Mouse (Mus musculus) liver, embryonic 12.5 days (tissue): ENCODE results near the gene Tulp3. TPM values are rescaled to one million over a fixed set of nuclear protein-coding genes. Genes with fewer than 3 reads are reported as not detected.
"Not testable (repeated sequence)": the region's sequence is repeated elsewhere in the genome, so short reads cannot be mapped to it uniquely, and the experiment has no call there.

Experiments used
- ATAC-seq: fragments of 200-750 bp; cut with Nextera tagmentation; 2 replicates; pipeline ENCODE4 v1.8.0; 2017; ENCODE audit warnings: moderate number of reproducible peaks, mild to moderate bottlenecking, moderate library complexity
- H3K27ac ChIP-seq: fragments of 300-500 bp; sonication (generic); 2 replicates; pipeline ENCODE4 v1.5.1; 2016; ENCODE audit warnings: mild to moderate bottlenecking
- H3K27me3 ChIP-seq: fragments of 300-500 bp; sonication (generic); replicated peaks from 2 replicates; pipeline ENCODE4 v1.6.1; 2016; ENCODE audit warnings: mild to moderate bottlenecking, moderate library complexity
- H3K36me3 ChIP-seq: fragments of 300-500 bp; sonication (generic); 2 replicates; pipeline ENCODE4 v1.6.1; 2016; ENCODE audit warnings: mild to moderate bottlenecking, moderate library complexity
- H3K4me1 ChIP-seq: fragments of 300-500 bp; sonication (generic); 2 replicates; pipeline ENCODE4 v1.6.1; 2016
- H3K4me2 ChIP-seq: fragments of 300-500 bp; sonication (generic); 2 replicates; pipeline ENCODE4 v1.6.1; 2016; ENCODE audit warnings: mild to moderate bottlenecking, moderate library complexity
- H3K4me3 ChIP-seq: fragments of 300-500 bp; sonication (generic); 2 replicates; pipeline ENCODE4 v1.5.1; 2016; ENCODE audit warnings: mild to moderate bottlenecking, moderate library complexity
- H3K9ac ChIP-seq: fragments of 300-500 bp; sonication (generic); 2 replicates; pipeline ENCODE4 v1.6.1; 2016; ENCODE audit warnings: mild to moderate bottlenecking, moderate library complexity
- H3K9me3 ChIP-seq: fragments of 300-500 bp; sonication (generic); replicated peaks from 2 replicates; pipeline ENCODE4 v1.6.1; 2016; ENCODE audit warnings: mild to moderate bottlenecking, moderate library complexity
- WGBS: fragments of 180-500 bp; shearing (Covaris S2); methylation state at CpG from one replicate; pipeline ENCODE4 v1.1.7; 2016; ENCODE audit not compliant: insufficient replicate concordance; 5-methylcytosine and 5-hydroxymethylcytosine counted together
- polyA plus RNA-seq: library from polyadenylated mRNA; unstranded; fragments of >200 nt; fragmentation: Nextera tagmentation; extraction: Ambion mirVana; gene quantifications from 2 replicates; pipeline ENCODE4 v1.2.1, GENCODE M21; 2016

Gene Tulp3
- 4.7 and 4.8 TPM in 2 replicates for polyA plus RNA-seq

DNA sequence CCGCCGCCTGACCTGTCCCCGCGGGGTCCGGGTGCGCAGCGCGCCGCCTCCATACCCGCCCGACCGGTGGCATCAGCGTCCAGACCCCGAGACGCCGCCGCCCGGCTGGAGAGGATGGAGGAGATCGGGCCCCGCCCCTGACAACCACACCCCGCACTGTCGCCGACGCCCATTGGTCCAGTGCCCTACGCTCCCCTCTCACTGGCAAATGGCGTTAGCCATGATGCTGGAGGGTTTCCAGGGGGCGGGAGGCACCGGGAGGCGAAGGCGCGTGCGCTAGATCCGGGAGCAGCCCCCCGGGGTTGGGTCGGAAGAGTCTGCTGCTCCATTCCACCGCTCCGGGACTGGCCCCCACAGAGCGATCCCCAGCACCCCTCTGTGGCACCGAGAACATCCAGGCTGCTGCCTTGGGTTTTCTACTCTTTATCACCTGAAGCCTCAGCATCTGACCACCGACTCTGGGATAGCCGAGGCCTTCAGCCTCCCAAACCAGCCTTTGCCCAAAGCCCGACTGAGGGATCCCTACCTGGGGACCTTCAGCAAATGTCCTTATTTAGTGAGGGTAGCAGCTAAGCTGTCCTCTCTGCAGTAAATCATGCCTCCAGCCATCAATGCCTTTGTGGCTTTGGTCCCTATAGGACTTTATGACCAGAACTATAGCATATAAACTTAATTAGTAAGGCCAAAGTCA lies at the start of gene Tulp3:
TSS of gene Tulp3 (minus strand) at position 126 of the 691 bp plus-strand sequence.
- Histone ChIP-seq H3K27ac (peak within 1 kb of the TSS; percentile 55; the same call in 1 of the 2 replicates), H3K4me3 (peak within 1 kb of the TSS; percentile 68), H3K9ac (peak within 1 kb of the TSS; percentile 72), H3K27me3 (peaks cover 16% of the 10 kb centered on the region), H3K36me3 (peaks cover 36% of the 10 kb centered on the region), H3K4me1 (peaks cover 41% of the 10 kb centered on the region), H3K4me2 (peak within 1 kb of the TSS; percentile 93), H3K9me3 (no peaks in the 10 kb centered on the region)
- peak; percentile 99 for ATAC-seq
- under 1% methylated on average over 35 of the region's 42 CpGs for WGBS

DNA sequence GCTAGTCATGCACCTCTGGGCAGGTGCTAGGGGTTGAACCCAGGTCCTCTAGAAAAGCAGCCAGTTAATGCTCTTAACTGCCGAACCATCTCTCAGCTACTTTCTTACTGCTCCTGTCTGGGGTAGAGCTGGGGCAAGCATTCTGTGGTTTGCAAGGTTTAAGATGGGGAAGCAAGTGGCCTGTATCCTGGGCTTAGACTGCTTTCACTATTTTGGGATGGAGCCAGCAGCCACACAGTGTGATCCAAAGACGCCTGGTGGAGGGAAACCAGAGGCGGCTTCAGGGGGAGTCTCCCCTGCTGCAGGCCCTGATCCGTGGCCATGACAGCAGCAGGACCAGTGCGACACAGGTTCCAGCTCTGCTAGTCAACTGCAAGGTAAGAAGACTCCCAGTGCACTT lies 49.1 kb upstream of the Tulp3 start:
- Histone ChIP-seq H3K36me3 (peaks cover 34% of the 10 kb centered on the region), H3K9ac (no peak overlapping the region), H3K4me3 (no peak overlapping the region), H3K4me1 (0 out of 2 replicates have a peak, but pooled peaks cover 4% of the 10 kb centered on the region), H3K4me2 (no peak overlapping the region), H3K27me3 (no peaks in the 10 kb centered on the region), H3K9me3 (no peaks in the 10 kb centered on the region), H3K27ac (no peak overlapping the region)
- no peak for ATAC-seq
- 60% methylated on average over 5 of the region's 5 CpGs for WGBS

DNA sequence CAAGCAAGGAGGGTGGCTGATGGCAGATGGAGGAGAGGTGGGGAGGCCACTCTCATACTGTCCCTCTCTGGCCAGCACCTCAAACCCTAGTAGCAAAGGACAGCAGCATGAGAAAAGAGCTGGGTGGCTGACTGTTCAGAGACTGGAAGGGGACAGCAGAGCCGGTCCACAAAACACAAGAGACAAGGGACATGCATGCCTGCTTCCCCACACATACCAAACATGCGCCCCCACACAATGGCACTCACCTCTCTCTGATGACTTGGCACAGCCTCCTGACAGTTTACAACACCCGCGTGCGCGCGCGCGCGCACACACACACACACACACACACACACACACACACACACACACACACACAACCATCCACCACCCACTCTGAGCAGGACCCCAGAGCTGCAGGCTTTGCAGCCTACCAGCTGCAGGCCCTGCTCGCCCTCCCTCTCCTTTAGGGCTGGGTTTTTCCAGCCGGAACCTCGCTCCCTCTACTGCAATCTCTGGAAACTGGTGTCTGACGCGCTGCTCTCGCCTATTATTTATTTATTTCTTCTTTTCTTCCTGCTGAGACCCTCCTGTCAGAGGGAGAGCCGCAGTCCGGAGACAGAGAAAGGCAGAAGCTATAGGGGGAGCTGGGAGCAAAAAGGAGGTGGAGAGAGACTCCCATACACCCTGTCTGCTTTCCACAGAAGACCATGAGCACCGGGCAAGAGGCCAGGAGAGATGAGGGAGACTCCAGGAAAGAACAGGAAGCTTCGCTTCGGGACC lies 44.0 kb upstream of the Tulp3 start:
- Histone ChIP-seq H3K4me3 (no peak overlapping the region), H3K9ac (no peak overlapping the region), H3K27ac (no peak overlapping the region), H3K36me3 (no peaks in the 10 kb centered on the region), H3K4me1 (0 out of 2 replicates have a peak, but pooled peaks cover 4% of the 10 kb centered on the region), H3K9me3 (no peaks in the 10 kb centered on the region), H3K27me3 (no peaks in the 10 kb centered on the region), H3K4me2 (peak overlapping the region; percentile 31)
- ATAC-seq: no peak; the same call in 1 of the 2 replicates
- 63% methylated on average over 21 of the region's 21 CpGs for WGBS

DNA sequence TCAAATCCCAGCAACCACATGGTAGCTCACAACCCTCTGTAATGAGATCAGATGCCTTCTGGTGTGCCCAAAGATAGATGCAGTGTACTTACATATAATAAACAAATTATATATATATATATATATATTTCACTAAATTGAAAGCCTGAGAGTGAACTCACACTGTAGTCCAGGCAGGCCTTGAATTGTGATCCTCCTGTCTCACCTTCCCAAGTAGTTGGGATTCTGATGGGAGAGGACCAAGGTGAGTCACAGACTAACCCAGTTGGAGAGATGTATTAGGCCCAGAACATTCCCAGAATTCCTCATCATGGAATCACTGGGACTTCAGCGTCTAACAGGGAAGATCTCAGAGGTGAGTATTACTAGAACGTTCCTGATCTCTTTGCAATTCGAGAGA lies 43.3 kb upstream of the Tulp3 start, which contains the start of gene Nrip2:
TSS of gene Nrip2 (plus strand) at position 301 of the 400 bp plus-strand sequence.
- Histone ChIP-seq H3K4me2 (peak within 1 kb of the TSS; percentile 31), H3K9me3 (no peaks in the 10 kb centered on the region), H3K27ac (peak within 1 kb of the TSS; percentile 17; the same call in 1 of the 2 replicates), H3K27me3 (no peaks in the 10 kb centered on the region), H3K36me3 (no peaks in the 10 kb centered on the region), H3K4me3 (no peak within 1 kb of the TSS), H3K9ac (no peak within 1 kb of the TSS), H3K4me1 (0 out of 2 replicates have a peak, but pooled peaks cover 4% of the 10 kb centered on the region)
- 59% methylated on average over 3 of the region's 3 CpGs for WGBS
- no peak for ATAC-seq

DNA sequence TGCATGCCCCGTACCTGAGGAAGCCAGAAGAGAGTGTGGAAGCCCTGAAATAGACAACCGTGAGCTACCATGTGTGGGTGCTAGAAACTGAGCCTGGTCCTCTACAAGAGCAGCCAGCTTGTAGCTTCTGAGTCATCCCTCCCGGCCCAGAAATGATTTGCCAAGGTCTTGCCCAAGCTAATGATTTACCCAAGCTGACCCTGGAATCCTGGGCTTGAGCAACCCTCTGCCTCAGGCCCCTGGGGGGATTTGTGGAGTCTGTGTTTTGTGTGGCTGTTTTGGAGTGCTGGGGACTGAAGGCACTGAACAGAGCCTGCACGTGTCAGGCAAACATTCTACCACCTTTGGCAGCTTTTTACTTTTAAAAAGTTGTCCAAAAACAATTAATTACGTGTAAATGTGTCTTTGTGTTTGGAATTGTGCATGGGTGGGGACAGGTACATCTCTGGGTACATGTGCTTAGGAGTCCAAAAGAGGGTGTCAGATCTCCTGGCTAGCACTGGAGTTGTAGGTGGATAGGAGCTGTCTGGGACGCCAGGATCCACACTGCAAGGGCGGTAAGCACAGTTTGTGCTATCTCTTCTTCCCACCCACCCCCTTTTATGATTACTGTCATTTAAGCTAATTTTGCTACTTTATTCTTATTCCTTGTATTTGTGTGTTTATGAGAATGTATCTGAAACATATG lies 42.1 kb upstream of the Tulp3 start:
- Histone ChIP-seq H3K27me3 (no peaks in the 10 kb centered on the region), H3K4me3 (no peak overlapping the region), H3K27ac (no peak overlapping the region; the same call in 1 of the 2 replicates), H3K9me3 (no peaks in the 10 kb centered on the region), H3K36me3 (no peaks in the 10 kb centered on the region), H3K9ac (no peak overlapping the region), H3K4me2 (no peak overlapping the region), H3K4me1 (0 out of 2 replicates have a peak, but pooled peaks cover 4% of the 10 kb centered on the region)
- 52% methylated on average over 7 of the region's 7 CpGs for WGBS
- peak; percentile 63 for ATAC-seq

DNA sequence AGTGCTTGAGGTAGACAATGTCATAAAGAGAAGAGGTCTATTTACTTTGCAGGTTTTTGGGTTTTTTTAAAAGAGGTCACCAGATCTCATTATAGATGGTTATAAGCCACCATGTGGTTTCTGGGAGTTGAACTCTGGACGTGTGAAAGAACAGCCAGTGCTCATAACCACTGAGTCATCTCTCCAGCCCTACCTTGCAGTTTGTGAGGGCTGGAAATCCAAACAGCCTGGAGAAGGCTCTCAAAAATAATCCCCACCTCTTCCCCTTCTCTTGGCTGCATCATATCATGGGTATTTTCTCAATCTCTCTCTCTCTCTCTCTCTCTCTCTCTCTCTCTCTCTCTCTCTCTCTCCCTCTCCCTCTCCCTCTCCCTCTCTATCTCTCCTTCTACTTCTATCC lies 35.0 kb upstream of the Tulp3 start:
- H3K9me3 ChIP-seq: no peaks in the 10 kb centered on the region
- H3K4me3 ChIP-seq: no peak overlapping the region
- H3K4me1 ChIP-seq: no peaks in the 10 kb centered on the region
- no peaks in the 10 kb centered on the region for H3K27me3 ChIP-seq
- no peaks in the 10 kb centered on the region for H3K36me3 ChIP-seq
- no peak overlapping the region for H3K9ac ChIP-seq
- no peak overlapping the region for H3K4me2 ChIP-seq
- no peak overlapping the region for H3K27ac ChIP-seq
- no peak for ATAC-seq
- WGBS: 22% methylated on average over 1 of the region's 1 CpGs

DNA sequence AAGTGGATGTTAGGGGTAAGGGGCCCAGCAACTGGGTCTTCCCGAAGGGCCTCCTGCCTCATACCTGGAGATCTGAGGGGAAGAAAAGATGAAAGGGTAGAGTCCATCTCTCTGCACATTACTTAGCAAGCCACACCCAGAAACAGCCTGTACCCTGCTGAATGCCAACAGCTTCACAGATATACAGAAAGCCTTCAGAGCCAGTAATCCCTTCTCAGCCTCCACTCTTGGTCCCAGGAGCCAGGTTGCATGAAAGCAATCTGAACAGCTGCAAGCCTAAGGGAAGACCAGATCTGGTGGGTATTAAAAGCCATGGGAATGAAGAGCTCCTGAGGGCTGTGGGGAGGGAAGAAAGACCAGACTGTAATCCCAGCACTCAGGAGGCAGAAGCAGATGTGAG lies 33.5 kb upstream of the Tulp3 start:
- Histone ChIP-seq H3K27me3 (no peaks in the 10 kb centered on the region), H3K4me2 (no peak overlapping the region), H3K27ac (no peak overlapping the region), H3K4me1 (no peaks in the 10 kb centered on the region), H3K4me3 (no peak overlapping the region), H3K9me3 (no peaks in the 10 kb centered on the region), H3K9ac (no peak overlapping the region), H3K36me3 (no peaks in the 10 kb centered on the region)
- 65% methylated on average over 1 of the region's 1 CpGs for WGBS
- no peak for ATAC-seq

DNA sequence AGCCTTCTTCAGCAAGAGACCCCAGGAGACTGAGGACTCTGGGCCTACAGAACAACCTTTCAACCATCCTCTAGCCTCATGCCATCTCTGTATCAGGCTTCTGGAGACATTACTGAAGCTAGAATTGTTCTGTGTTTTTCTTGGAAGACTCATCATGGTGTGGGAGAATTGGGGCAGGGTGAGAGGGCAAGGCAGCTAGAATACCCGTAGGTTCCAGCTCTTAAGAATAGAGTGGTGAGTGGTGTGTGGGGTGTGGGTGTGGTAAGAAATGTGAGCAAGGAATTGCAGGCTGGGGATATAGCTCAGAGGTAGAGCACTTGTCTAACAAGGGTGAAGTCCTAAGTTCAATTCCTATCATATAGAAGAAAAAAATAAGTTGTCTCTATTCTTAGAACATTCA lies 29.4 kb upstream of the Tulp3 start:
- 46% methylated on average over 1 of the region's 1 CpGs for WGBS
- no peak overlapping the region for H3K4me3 ChIP-seq
- H3K4me2 ChIP-seq: no peak overlapping the region
- ATAC-seq: no peak
- no peaks in the 10 kb centered on the region for H3K4me1 ChIP-seq
- H3K27me3 ChIP-seq: no peaks in the 10 kb centered on the region
- no peak overlapping the region for H3K9ac ChIP-seq
- no peaks in the 10 kb centered on the region for H3K9me3 ChIP-seq
- H3K27ac ChIP-seq: no peak overlapping the region
- H3K36me3 ChIP-seq: no peaks in the 10 kb centered on the region

DNA sequence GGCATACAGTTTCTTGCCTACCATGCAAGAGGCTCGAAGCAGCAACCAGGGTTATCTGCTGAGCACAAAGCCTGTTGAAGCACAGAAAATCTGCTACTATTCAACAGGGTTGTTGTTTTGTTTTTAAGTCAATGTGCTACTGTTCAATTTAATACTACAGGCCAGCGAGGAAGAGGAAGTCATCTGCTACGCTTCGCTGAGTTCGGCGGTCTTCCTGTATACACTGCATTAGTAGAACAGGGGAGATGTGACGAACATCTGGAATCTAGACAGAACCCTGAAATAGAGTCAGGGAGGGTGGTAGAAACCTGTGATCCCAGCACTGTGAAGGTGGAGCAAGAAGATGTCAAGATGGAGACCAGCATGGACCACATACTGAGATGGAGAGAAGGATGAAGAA lies 28.1 kb upstream of the Tulp3 start:
- ATAC-seq: no peak
- Histone ChIP-seq H3K9ac (no peak overlapping the region), H3K36me3 (no peaks in the 10 kb centered on the region), H3K27me3 (no peaks in the 10 kb centered on the region), H3K4me3 (no peak overlapping the region), H3K27ac (no peak overlapping the region), H3K4me1 (no peaks in the 10 kb centered on the region), H3K4me2 (no peak overlapping the region), H3K9me3 (no peaks in the 10 kb centered on the region)
- WGBS: 65% methylated on average over 7 of the region's 7 CpGs

DNA sequence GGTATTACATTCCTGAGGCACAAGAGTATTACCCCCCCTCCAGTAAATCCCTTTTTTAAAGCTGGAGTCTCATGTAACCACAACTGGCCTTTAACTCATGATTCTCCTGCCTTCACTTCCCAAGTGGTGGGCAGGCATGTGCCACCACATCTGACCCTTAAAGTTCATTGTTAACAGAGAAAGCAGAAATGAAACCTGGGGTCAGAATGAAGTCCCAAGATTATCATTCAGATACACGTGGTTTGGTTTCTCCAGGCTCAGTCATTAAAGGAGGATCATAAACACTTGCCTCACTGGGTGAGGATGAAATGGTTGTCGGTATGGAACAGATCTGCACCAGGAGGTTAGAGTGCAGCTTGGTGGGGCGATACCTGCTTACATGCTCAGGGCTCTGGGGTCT lies 25.6 kb upstream of the Tulp3 start:
- no peak overlapping the region for H3K9ac ChIP-seq
- H3K36me3 ChIP-seq: peaks cover 4% of the 10 kb centered on the region; the same call in 1 of the 2 replicates
- no peaks in the 10 kb centered on the region for H3K9me3 ChIP-seq
- 49% methylated on average over 3 of the region's 3 CpGs for WGBS
- ATAC-seq: no peak
- no peak overlapping the region for H3K4me2 ChIP-seq
- no peak overlapping the region for H3K27ac ChIP-seq
- H3K27me3 ChIP-seq: no peaks in the 10 kb centered on the region
- no peaks in the 10 kb centered on the region for H3K4me1 ChIP-seq
- H3K4me3 ChIP-seq: no peak overlapping the region

DNA sequence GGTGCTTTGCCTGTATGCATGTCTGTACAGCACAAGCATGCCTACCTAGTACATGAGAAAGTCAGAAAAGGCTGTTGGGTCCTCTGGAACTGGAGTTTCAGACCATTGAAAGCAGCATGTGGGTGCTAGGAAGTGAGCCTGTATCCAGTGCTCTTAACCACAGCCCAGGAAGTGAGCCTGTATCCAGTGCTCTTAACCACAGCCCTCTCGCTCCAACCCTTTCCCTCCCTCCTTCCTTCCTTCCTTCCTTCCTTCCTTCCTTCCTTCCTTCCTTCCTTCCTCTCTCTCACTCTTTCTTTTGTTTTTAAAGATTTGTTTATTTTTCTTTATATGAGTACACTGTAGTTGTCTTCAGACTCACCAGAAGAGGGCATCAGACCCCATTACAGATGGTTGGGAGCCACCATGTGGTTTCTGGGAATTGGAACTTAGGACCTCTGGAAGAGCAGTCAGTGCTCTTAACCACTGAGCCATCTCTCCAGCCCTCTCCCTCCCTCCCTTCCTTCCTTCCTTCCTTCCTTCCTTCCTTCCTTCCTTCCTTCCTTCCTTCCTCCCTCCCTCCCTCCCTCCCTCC lies 25.0 kb upstream of the Tulp3 start:
- not testable (repeated sequence) for H3K4me2 ChIP-seq, H3K9ac ChIP-seq, H3K27me3 ChIP-seq, H3K27ac ChIP-seq, H3K36me3 ChIP-seq, H3K4me1 ChIP-seq, H3K4me3 ChIP-seq, ATAC-seq, H3K9me3 ChIP-seq
- WGBS: 20% methylated on average over 1 of the region's 1 CpGs
